ENCODE assay signal across 20 mouse cellular contexts in the genomic region with DNA sequence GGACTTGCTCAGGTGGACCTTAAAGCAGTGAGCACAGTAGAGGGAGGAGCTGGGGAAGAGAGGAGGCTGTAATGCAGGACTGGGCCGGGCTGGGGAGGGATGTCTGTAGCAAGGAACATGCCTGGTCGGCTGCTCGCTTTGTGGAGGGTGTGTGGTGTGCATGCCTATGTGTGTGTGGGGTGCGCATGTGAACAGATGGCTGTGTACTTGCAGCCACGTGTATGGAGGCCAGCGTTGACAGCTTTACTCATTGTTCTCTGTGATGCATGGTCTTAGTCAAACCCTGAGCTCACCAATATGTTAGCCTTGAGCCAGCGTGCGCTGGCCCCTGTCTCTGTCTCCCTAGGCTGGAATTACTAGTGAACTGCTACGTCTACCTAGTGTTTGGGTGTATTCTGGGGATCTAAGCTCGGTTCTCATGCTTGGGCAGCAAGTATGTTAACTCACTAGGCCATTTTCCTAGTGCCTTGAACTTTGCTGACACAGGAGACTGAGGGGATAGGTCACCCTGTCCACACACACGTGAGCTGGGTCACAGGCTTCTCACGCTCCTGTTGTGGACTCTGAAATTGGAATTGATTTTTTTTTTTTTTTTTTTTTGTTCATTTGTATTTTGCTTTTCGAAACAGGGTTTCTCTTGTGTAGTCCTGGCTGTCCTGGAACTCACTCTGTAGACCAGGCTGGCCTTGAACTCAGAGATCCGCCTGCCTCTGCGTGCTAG. TPM values are rescaled to one million over a fixed set of nuclear protein-coding genes. Genes with fewer than 3 reads are reported as not detected.
DNase-seq lines count a peak whose midpoint lies in the region; ATAC-seq and TF ChIP-seq lines count a peak whose summit lies in the region.
"Had no signal": no experiment of that assay in that cellular context is flagged by ENCODE, and none has a peak within 500 bp of the region (broad histone marks: within the 10 kb centered on the region; RNA-seq: fewer than 3 reads in every experiment).

No protein-coding gene starts in this region.

- H3K27me3 ChIP-seq in liver, adult 2 months (ENCODE audit: control insufficient read depth, insufficient read depth, low read length): no peaks in the 10 kb centered on the region
- no peaks in the 10 kb centered on the region for H3K27me3 ChIP-seq in liver, embryonic 11.5 days (replicated peaks; ENCODE audit: control insufficient read depth, insufficient read depth, low read length)
- no peaks in the 10 kb centered on the region for H3K27me3 ChIP-seq in embryonic facial prominence, embryonic 10.5 days (replicated peaks; ENCODE audit: low read depth, poor library complexity, severe bottlenecking)
- H3K27me3 ChIP-seq: heart, embryonic 13.5 days; intestine, embryonic 15.5 days had no signal

- peaks cover 22% of the 10 kb centered on the region for H3K4me1 ChIP-seq in liver, adult 2 months (ENCODE audit: control insufficient read depth, insufficient read depth, low read length)
- 0 out of 2 replicates have a peak, but pooled peaks cover 2% of the 10 kb centered on the region for H3K4me1 ChIP-seq in liver, embryonic 11.5 days (replicated peaks; ENCODE audit: control insufficient read depth, insufficient read depth, low read length)
- no peaks in the 10 kb centered on the region for H3K4me1 ChIP-seq in embryonic facial prominence, embryonic 10.5 days

- peaks cover 21% of the 10 kb centered on the region; the same call in 1 of the 2 replicates for H3K79me2 ChIP-seq in liver, adult 2 months (ENCODE audit: control insufficient read depth, insufficient read depth, low read length)

- intact Hi-C loops in heart, postnatal 10 days (cut with DNase I): no loop called here
- intact Hi-C loops in left cerebral cortex, postnatal 36 days (cut with DNase I): no loop called here

- peak overlapping the region; percentile 41 for H3K27ac ChIP-seq in liver, adult 2 months (replicated peaks; ENCODE audit: insufficient read depth, low read depth, low read length)
- H3K27ac ChIP-seq in liver, embryonic 11.5 days (ENCODE audit: low read depth, low read length): no peak overlapping the region
- no peak overlapping the region for H3K27ac ChIP-seq in embryonic facial prominence, embryonic 10.5 days (replicated peaks)
- H3K27ac ChIP-seq: heart, embryonic 13.5 days; intestine, embryonic 15.5 days had no signal

- H3K9ac ChIP-seq in liver, adult 2 months (ENCODE audit: low read depth, low read length): no peak overlapping the region
- H3K9ac ChIP-seq in liver, embryonic 11.5 days (ENCODE audit: low read depth, low read length): no peak overlapping the region
- H3K9ac ChIP-seq: forebrain, postnatal 0 days; heart, embryonic 13.5 days; intestine, embryonic 15.5 days had no signal

- no peak for TF ChIP-seq CTCF in liver, adult 2 months (IDR thresholded peaks at IDR 0.05; ENCODE audit: low read depth, low read length)

- H3K9me3 ChIP-seq in liver, embryonic 11.5 days (ENCODE audit: control insufficient read depth, low read length): no peaks in the 10 kb centered on the region
- H3K9me3 ChIP-seq in embryonic facial prominence, embryonic 10.5 days: no peaks in the 10 kb centered on the region
- H3K9me3 ChIP-seq: G1E; heart, embryonic 13.5 days; intestine, embryonic 15.5 days had no signal

- 53% methylated on average over 15 of the region's 15 CpGs for WGBS in liver, adult 2 months
- WGBS in liver, embryonic 11.5 days: 92% methylated on average over 15 of the region's 15 CpGs
- WGBS in embryonic facial prominence, embryonic 10.5 days: 94% methylated on average over 15 of the region's 15 CpGs

- H3K36me3 ChIP-seq in liver, adult 2 months (ENCODE audit: control insufficient read depth, insufficient read depth, low read length): peaks cover 8% of the 10 kb centered on the region
- H3K36me3 ChIP-seq in liver, embryonic 11.5 days (ENCODE audit: control insufficient read depth, insufficient read depth, low read length): peaks cover 76% of the 10 kb centered on the region
- H3K36me3 ChIP-seq in embryonic facial prominence, embryonic 10.5 days (replicated peaks): peaks cover 97% of the 10 kb centered on the region

- H3K4me2 ChIP-seq in liver, embryonic 11.5 days: no peak overlapping the region
- H3K4me2 ChIP-seq: heart, embryonic 13.5 days; intestine, embryonic 15.5 days had no signal

- no peak for TF ChIP-seq POLR2A in liver, adult 2 months (IDR thresholded peaks at IDR 0.05; ENCODE audit: extremely low read depth, insufficient read depth, low read length)

- no peak overlapping the region for H3K4me3 ChIP-seq in liver, adult 2 months (ENCODE audit: insufficient read depth, low read depth, low read length)
- H3K4me3 ChIP-seq in liver, embryonic 11.5 days (ENCODE audit: low read depth, low read length): no peak overlapping the region
- H3K4me3 ChIP-seq in embryonic facial prominence, embryonic 10.5 days: no peak overlapping the region
- H3K4me3 ChIP-seq: heart, embryonic 13.5 days; intestine, embryonic 15.5 days had no signal

- DNase-seq in heart, adult 11 months: peak; percentile 85
- no peak for DNase-seq in heart, postnatal 10 days
- peak; percentile 95 for DNase-seq in liver, adult 2 months (ENCODE audit: extremely low read depth, low read depth, low spot score)
- no peak for DNase-seq in liver, embryonic 11.5 days (ENCODE audit: low spot score)
- peak; percentile 70 for DNase-seq in layer of hippocampus, adult 9-11 months
- DNase-seq in left cerebral cortex, postnatal 36 days (ENCODE audit: low spot score in 2 of 2): peak; percentile 48 to 57
- no peak for DNase-seq in embryonic facial prominence, embryonic 10.5 days (ENCODE audit: low spot score)
- DNase-seq: cerebellum, postnatal 36 days; forebrain, postnatal 0 days; gastrocnemius, postnatal 25 days; kidney, postnatal 10 days; lung, adult 18-20 months had no signal

- no peak for ATAC-seq in liver, embryonic 11.5 days (replicated peaks; ENCODE audit: low FRiP score)
- ATAC-seq: forebrain, postnatal 0 days; intestine, embryonic 15.5 days; midbrain, embryonic 16.5 days had no signal

RNA-seq across cellular contexts. Expression of a gene that starts 11.1 kb away (rescaled TPM):
- 100 to 1,000 TPM; 194 to 209 TPM for total RNA-seq in heart, postnatal 10 days (2021)
- total RNA-seq in liver, adult 2 months (2014; rRNA removed): 54.2 and 81.8 TPM in 2 replicates
- 203 and 212 TPM in 2 replicates for polyA plus RNA-seq in liver, adult 2 months (2012; rRNA removed)
- 82.9 and 88.9 TPM in 2 replicates for polyA plus RNA-seq in liver, embryonic 11.5 days (2014; fragmentation: Nextera tagmentation; extraction: Ambion mirVana)
- 100 to 1,000 TPM; 435 to 530 TPM for total RNA-seq in left cerebral cortex, postnatal 36 days (2021)
- 56.7 and 58.8 TPM in 2 replicates for polyA plus RNA-seq in embryonic facial prominence, embryonic 10.5 days (2016; fragmentation: Nextera tagmentation; extraction: Ambion mirVana)

RNA-seq across cellular contexts. Expression of a gene that starts 25.6 kb away (rescaled TPM):
- total RNA-seq in heart, postnatal 10 days (2021): not detected
- not detected in 2 replicates for total RNA-seq in liver, adult 2 months (2014; rRNA removed)
- polyA plus RNA-seq in liver, adult 2 months (2012; rRNA removed): not detected in 2 replicates
- not detected in 2 replicates for polyA plus RNA-seq in liver, embryonic 11.5 days (2014; fragmentation: Nextera tagmentation; extraction: Ambion mirVana)
- not detected for total RNA-seq in left cerebral cortex, postnatal 36 days (2021)
- polyA plus RNA-seq in embryonic facial prominence, embryonic 10.5 days (2016; fragmentation: Nextera tagmentation; extraction: Ambion mirVana): not detected in 2 replicates
- total RNA-seq: forebrain, postnatal 0 days; G1E; gastrocnemius, postnatal 25 days; hematopoietic stem cell, adult 5-6 weeks; left cerebral cortex, postnatal 14 days had no signal
- polyA plus RNA-seq: embryonic facial prominence, embryonic 11.5 days; forebrain, postnatal 0 days; G1E; intestine, embryonic 15.5 days; midbrain, embryonic 16.5 days; thymus, postnatal 0 days had no signal

RNA-seq across cellular contexts. Expression of a gene that starts 29.2 kb away (rescaled TPM):
- total RNA-seq in heart, postnatal 10 days (2021): 100 to 1,000 TPM; 102 to 109 TPM
- total RNA-seq in liver, adult 2 months (2014; rRNA removed): 30.4 and 35.2 TPM in 2 replicates
- polyA plus RNA-seq in liver, adult 2 months (2012; rRNA removed): 70.6 and 90.4 TPM in 2 replicates
- 169 TPM in 2 replicates for polyA plus RNA-seq in liver, embryonic 11.5 days (2014; fragmentation: Nextera tagmentation; extraction: Ambion mirVana)
- total RNA-seq in left cerebral cortex, postnatal 36 days (2021): 100 to 1,000 TPM; 162 to 183 TPM
- 182 and 189 TPM in 2 replicates for polyA plus RNA-seq in embryonic facial prominence, embryonic 10.5 days (2016; fragmentation: Nextera tagmentation; extraction: Ambion mirVana)

RNA-seq across cellular contexts. Expression of a gene that starts 34.6 kb away (rescaled TPM):
- 1 to 10 TPM; 4.1 to 4.9 TPM for total RNA-seq in heart, postnatal 10 days (2021)
- total RNA-seq in liver, adult 2 months (2014; rRNA removed): 1.7 and 2.7 TPM in 2 replicates
- 0.45 TPM in 2 replicates for polyA plus RNA-seq in liver, adult 2 months (2012; rRNA removed)
- 0.26 and 0.66 TPM in 2 replicates for polyA plus RNA-seq in liver, embryonic 11.5 days (2014; fragmentation: Nextera tagmentation; extraction: Ambion mirVana)
- under 1 TPM; 0.32 to 0.68 TPM for total RNA-seq in left cerebral cortex, postnatal 36 days (2021)
- 0.20 TPM in 2 replicates for polyA plus RNA-seq in embryonic facial prominence, embryonic 10.5 days (2016; fragmentation: Nextera tagmentation; extraction: Ambion mirVana)
- total RNA-seq: hematopoietic stem cell, adult 5-6 weeks had no signal

RNA-seq across cellular contexts. Expression of a gene that starts 39.8 kb away (rescaled TPM):
- total RNA-seq in heart, postnatal 10 days (2021): 10 to 100 TPM; 10.6 to 12.6 TPM
- 0.18 and 0.20 TPM in 2 replicates for total RNA-seq in liver, adult 2 months (2014; rRNA removed)
- polyA plus RNA-seq in liver, adult 2 months (2012; rRNA removed): 1.9 and 2.2 TPM in 2 replicates
- polyA plus RNA-seq in liver, embryonic 11.5 days (2014; fragmentation: Nextera tagmentation; extraction: Ambion mirVana): 11.5 and 14.1 TPM in 2 replicates
- 10 to 100 TPM; 27.4 to 35.7 TPM for total RNA-seq in left cerebral cortex, postnatal 36 days (2021)
- polyA plus RNA-seq in embryonic facial prominence, embryonic 10.5 days (2016; fragmentation: Nextera tagmentation; extraction: Ambion mirVana): 29.8 and 33.9 TPM in 2 replicates

Comparison
In these comparisons a context has a peak if more than half of its experiments do, and no peak if none do; other contexts are left out.
1. DNase-seq: peak in heart, adult 11 months (single experiment), liver, adult 2 months (single experiment), layer of hippocampus, adult 9-11 months (single experiment) and left cerebral cortex, postnatal 36 days (2 of 2); none in heart, postnatal 10 days (0 of 2), liver, embryonic 11.5 days (single experiment) and embryonic facial prominence, embryonic 10.5 days (single experiment).